Mouse (Mus musculus) CH12.LX (cell line): ENCODE results near the gene Mfsd11. TPM values are rescaled to one million over a fixed set of nuclear protein-coding genes. Genes with fewer than 3 reads are reported as not detected.
"Not testable (repeated sequence)": the region's sequence is repeated elsewhere in the genome, so short reads cannot be mapped to it uniquely, and the experiment has no call there.

Experiments
- DNase-seq: peaks from one replicate; pipeline ENCODE4 v3.0.0-alpha.2; 2013; ENCODE audit errors: extremely low read depth
- H3K27ac ChIP-seq: 2 replicates; pipeline ENCODE4 v1.5.1; 2012; ENCODE audit warnings: low read depth, mild to moderate bottlenecking, control low read depth, moderate library complexity; ENCODE audit not compliant: insufficient read depth
- H3K27me3 ChIP-seq: replicated peaks from 2 replicates; pipeline ENCODE3; 2012; ENCODE audit warnings: inconsistent platforms
- H3K36me3 ChIP-seq, 2 experiments: replicated peaks in 1 of 2; 2 replicates each; pipeline versions ENCODE3 to v1.6.1; 2012; ENCODE audit warnings: inconsistent platforms in 1 of 2, low read length in 1 of 2, mild to moderate bottlenecking in 1 of 2, mixed read lengths in 1 of 2, moderate library complexity in 1 of 2; ENCODE audit not compliant: control insufficient read depth in 1 of 2, insufficient read depth in 1 of 2
- H3K4me1 ChIP-seq, 2 experiments: 2 replicates each; pipeline ENCODE4 v1.6.1; 2012; ENCODE audit warnings: inconsistent platforms in 1 of 2, moderate library complexity in 1 of 2; ENCODE audit not compliant: insufficient read depth in 2 of 2, control insufficient read depth in 1 of 2
- H3K4me2 ChIP-seq: 2 replicates; pipeline ENCODE4 v1.6.1; 2012; ENCODE audit warnings: low read depth, mild to moderate bottlenecking, control low read depth; ENCODE audit not compliant: poor library complexity, insufficient read depth, severe bottlenecking
- H3K4me3 ChIP-seq, 3 experiments: fragments of 150-350 bp in 1 of 3; sonication (generic) in 1 of 3; replicated peaks in 1 of 3; 2 replicates each; pipeline versions ENCODE3 to v1.5.1; 2011 to 2012; ENCODE audit warnings: low read depth in 2 of 3, low read length in 2 of 3, mild to moderate bottlenecking in 2 of 3, moderate library complexity in 2 of 3, control low read depth in 1 of 3, improper control_type of control experiment in 1 of 3, inconsistent platforms in 1 of 3, mixed read lengths in 1 of 3; ENCODE audit not compliant: poor library complexity in 1 of 3
- H3K79me2 ChIP-seq: replicated peaks from 2 replicates; pipeline ENCODE4 v1.6.1; 2012; ENCODE audit warnings: mild to moderate bottlenecking, moderate library complexity; ENCODE audit not compliant: control insufficient read depth, poor library complexity, insufficient read depth, severe bottlenecking; ENCODE audit errors: extremely low read depth
- H3K9ac ChIP-seq: 2 replicates; pipeline ENCODE4 v1.6.1; 2012; ENCODE audit warnings: low read depth, mild to moderate bottlenecking, control low read depth, moderate library complexity; ENCODE audit not compliant: insufficient read depth
- H3K9me3 ChIP-seq: replicated peaks from 2 replicates; pipeline ENCODE3; 2012; ENCODE audit warnings: low read length, inconsistent platforms, mixed read lengths
- BHLHE40 ChIP-seq: IDR thresholded peaks from 2 replicates; pipeline ENCODE4 v1.6.1; 2011; ENCODE audit warnings: mild to moderate bottlenecking, low read depth, low read length, improper control_type of control experiment
- CHD1 ChIP-seq: IDR thresholded peaks from 2 replicates; pipeline ENCODE4 v1.6.1; 2012; ENCODE audit warnings: low read depth, low read length, improper control_type of control experiment, inconsistent platforms
- CHD2 ChIP-seq: IDR thresholded peaks from 2 replicates; pipeline ENCODE4 v1.6.1; 2011; ENCODE audit warnings: low read length, improper control_type of control experiment
- CTCF ChIP-seq, 2 experiments: IDR thresholded peaks in 1 of 2; conservative IDR thresholded peaks in 1 of 2; 2 replicates each; pipeline ENCODE4 v1.5.1; 2011 to 2012; ENCODE audit warnings: low read depth in 2 of 2, low read length in 2 of 2, improper control_type of control experiment in 1 of 2, inconsistent platforms in 1 of 2, mild to moderate bottlenecking in 1 of 2, moderate library complexity in 1 of 2
- HCFC1 ChIP-seq: IDR thresholded peaks from 2 replicates; pipeline ENCODE4 v1.6.1; 2012; ENCODE audit warnings: low read depth, mild to moderate bottlenecking, inconsistent platforms, low read length, improper control_type of control experiment
- IRF4 ChIP-seq: IDR thresholded peaks from 2 replicates; pipeline ENCODE4 v1.6.1; 2014; ENCODE audit warnings: low read depth, mild to moderate bottlenecking, inconsistent platforms, low read length, improper control_type of control experiment
- JUN ChIP-seq: IDR thresholded peaks from 2 replicates; pipeline ENCODE4 v1.6.1; 2011; ENCODE audit warnings: low read depth, mild to moderate bottlenecking, low read length, improper control_type of control experiment, moderate library complexity; ENCODE audit not compliant: insufficient read depth
- MAFK ChIP-seq: IDR thresholded peaks from 2 replicates; pipeline ENCODE4 v1.6.1; 2011; ENCODE audit warnings: low read length, improper control_type of control experiment; ENCODE audit not compliant: insufficient replicate concordance
- MAX ChIP-seq: IDR thresholded peaks from 2 replicates; pipeline ENCODE4 v1.6.1; 2011; ENCODE audit warnings: low read length, improper control_type of control experiment
- MEF2A ChIP-seq: IDR thresholded peaks from 2 replicates; pipeline ENCODE4 v1.6.1; 2014; ENCODE audit warnings: low read depth, mild to moderate bottlenecking, inconsistent platforms, low read length, improper control_type of control experiment, borderline replicate concordance
- POLR2A ChIP-seq: IDR thresholded peaks from 2 replicates; pipeline ENCODE4 v1.6.1; 2011; ENCODE audit warnings: low read depth, mild to moderate bottlenecking, improper control_type of control experiment, low read length
- RAD21 ChIP-seq: IDR thresholded peaks from 2 replicates; pipeline ENCODE4 v1.6.1; 2011; ENCODE audit warnings: low read depth, mild to moderate bottlenecking, low read length, improper control_type of control experiment, moderate library complexity
- UBTF ChIP-seq: IDR thresholded peaks from 2 replicates; pipeline ENCODE4 v1.6.1; 2012; ENCODE audit warnings: low read depth, mild to moderate bottlenecking, inconsistent platforms, low read length, improper control_type of control experiment, moderate library complexity
- dilution Hi-C: fragments of 300-500 bp; cut with MboI; formaldehyde crosslinking; loops from 2 replicates; pipeline ENCODE4 v1.14.3; 2020; ENCODE audit warnings: low sequenced_read_pairs; ENCODE audit not compliant: extremely low pct_unique_long_range_greater_than_20kb, extremely low pct_ligation_motif_present
- in situ Hi-C: fragments of 300-500 bp; cut with MboI; formaldehyde crosslinking; loops from 3 replicates; pipeline ENCODE4 v1.14.3; 2019; ENCODE audit warnings: low sequenced_read_pairs, low pct_ligation_motif_present, low pct_unique_long_range_greater_than_20kb, mixed read lengths
- polyA plus RNA-seq: library from polyadenylated mRNA; unstranded; fragments of >175 nt; gene quantifications from 2 replicates; pipeline ENCODE4 v1.2.1, GENCODE M21; 2012; ENCODE audit warnings: low read depth; ENCODE audit not compliant: insufficient read length
- total RNA-seq, 2 experiments: library from RNA; depleted of rRNA; stranded (reverse); fragments of 300-350 nt in 1 of 2; fragments of >200 nt in 1 of 2; gene quantifications; 2 replicates each; pipeline ENCODE4 v1.2.3; 2012 to 2014

The Mfsd11 gene
- total and polyA plus RNA-seq, 3 experiments, result 4.1 to 17.7 (median 13.2) TPM

DNA sequence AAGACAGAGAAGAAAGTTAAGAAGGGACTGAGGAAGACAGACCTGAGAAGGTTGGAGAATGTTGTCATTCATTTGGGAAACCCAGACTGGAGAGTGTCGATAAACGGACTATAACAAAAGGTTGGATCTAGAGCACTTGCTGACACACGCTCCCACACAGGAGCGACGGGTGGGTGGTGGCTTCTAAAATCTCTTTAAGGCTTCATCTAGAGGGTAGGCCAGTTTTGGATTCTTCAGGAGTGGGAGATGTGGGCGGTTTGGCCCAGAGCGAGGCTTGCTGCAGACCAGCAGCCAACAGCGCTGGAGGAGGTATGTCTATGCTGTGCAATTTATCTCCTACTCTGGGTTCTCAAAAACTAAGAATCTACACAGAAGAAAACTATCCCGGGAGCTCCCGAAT lies 29.6 kb upstream of the Mfsd11 start:
- H3K9ac ChIP-seq, result no peak overlapping the region
- no peak overlapping the region for H3K4me3 ChIP-seq
- 0 out of 4 replicates have a peak, but pooled peaks cover 0 to 2% of the 10 kb centered on the region in 2 experiments for H3K4me1 ChIP-seq
- no peaks in the 10 kb centered on the region for H3K36me3 ChIP-seq
- DNase-seq, result no peak
- H3K79me2 ChIP-seq, result no peaks in the 10 kb centered on the region
- in situ Hi-C loops (no loop called here), dilution Hi-C loops (no loop called here)
- H3K27me3 ChIP-seq, result no peaks in the 10 kb centered on the region
- no peak for TF ChIP-seq CTCF (conservative IDR thresholded peaks at IDR 0.05 in 1 of 2, IDR thresholded peaks at IDR 0.05 in 1 of 2; ENCODE audit: low read depth in 2 of 2, low read length in 2 of 2)
- no peak for TF ChIP-seq IRF4
- no peak for TF ChIP-seq POLR2A
- TF ChIP-seq RAD21, result no peak
- TF ChIP-seq, all 38 proteins: peak for 0
- Histone ChIP-seq H3K27ac (no peak overlapping the region), H3K4me2 (no peak overlapping the region), H3K9me3 (no peaks in the 10 kb centered on the region)

DNA sequence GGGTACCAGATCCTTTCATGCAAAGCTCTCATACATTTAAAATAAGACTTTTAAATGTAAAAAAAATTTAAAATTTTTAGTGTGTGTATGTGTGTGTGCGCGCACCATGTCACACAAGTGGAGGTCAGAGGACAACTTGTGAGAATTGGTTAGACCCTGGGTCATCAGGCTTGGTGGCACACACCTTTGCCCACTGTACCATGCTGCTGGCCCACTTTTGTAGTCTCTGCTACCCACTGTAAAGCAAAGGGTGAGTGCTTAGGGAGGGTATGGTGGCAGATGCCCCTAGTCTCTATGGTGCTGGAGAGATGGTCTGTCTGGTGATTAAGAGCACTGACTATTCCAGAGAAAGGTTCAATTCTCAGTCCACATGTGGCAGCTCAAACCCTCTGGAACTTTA lies 29.0 kb upstream of the Mfsd11 start:
- Histone ChIP-seq H3K79me2 (no peaks in the 10 kb centered on the region), H3K4me2 (no peak overlapping the region), H3K4me1 (no peaks in the 10 kb centered on the region), H3K9ac (no peak overlapping the region), H3K4me3 (no peak overlapping the region), H3K36me3 (no peaks in the 10 kb centered on the region), H3K9me3 (no peaks in the 10 kb centered on the region), H3K27ac (no peak overlapping the region), H3K27me3 (no peaks in the 10 kb centered on the region)
- DNase-seq, result no peak
- dilution Hi-C loops, result no loop called here
- in situ Hi-C loops, result no loop called here
- TF ChIP-seq HCFC1 (no peak), MAX (no peak), CHD2 (no peak), CHD1 (no peak), BHLHE40 (no peak), MEF2A (no peak), MAFK (no peak), JUN (no peak), UBTF (no peak)

GRCm38 (mm10) chr11:116823885-116824284 lies 28.4 kb upstream of the Mfsd11 start:
- in situ Hi-C loops, H3K9me3 ChIP-seq, H3K27me3 ChIP-seq, H3K4me2 ChIP-seq, DNase-seq, H3K27ac ChIP-seq, H3K36me3 ChIP-seq, H3K9ac ChIP-seq, H3K4me3 ChIP-seq, H3K79me2 ChIP-seq, H3K4me1 ChIP-seq, dilution Hi-C loops: not testable (repeated sequence)
